Mouse (Mus musculus): ENCODE data around the gene Smim14. TPM values are rescaled to one million over a fixed set of nuclear protein-coding genes. Genes with fewer than 3 reads are reported as not detected.
"Not testable (repeated sequence)": the region's sequence is repeated elsewhere in the genome, so short reads cannot be mapped to it uniquely, and the experiment has no call there.

Gene Smim14
- polyA plus RNA-seq, 1 experiment, result 110 TPM

DNA sequence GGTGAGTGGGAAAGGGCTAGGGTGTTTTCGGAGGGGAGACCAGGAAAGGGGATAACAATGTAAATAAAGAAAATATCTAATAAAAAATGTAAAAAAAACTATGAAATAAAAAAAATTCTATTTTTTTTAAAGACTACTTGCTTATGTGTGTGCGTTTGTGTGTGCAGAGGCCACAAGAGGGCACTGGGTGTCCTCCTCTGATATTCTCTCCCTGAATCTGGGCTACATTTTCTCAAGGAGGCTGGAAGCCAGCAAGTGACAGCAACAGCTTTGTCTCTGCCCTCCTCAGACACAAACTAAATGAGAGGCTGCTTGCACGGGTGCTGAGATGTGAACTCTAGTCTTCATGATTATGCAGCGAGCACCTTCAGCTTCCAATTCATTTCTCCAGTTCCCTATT is 58.8 kb downstream of the Smim14 start:
- no peak for DNase-seq
- Histone ChIP-seq H3K4me3 (ENCODE audit: control insufficient read depth, insufficient read depth, low read length) (no peak overlapping the region), H3K27me3 (ENCODE audit: control insufficient read depth, insufficient read depth, low read length) (no peaks in the 10 kb centered on the region), H3K36me3 (ENCODE audit: control insufficient read depth, insufficient read depth, low read length) (no peaks in the 10 kb centered on the region), H3K4me1 (replicated peaks; ENCODE audit: control insufficient read depth, insufficient read depth, low read length) (no peaks in the 10 kb centered on the region), H3K27ac (ENCODE audit: control insufficient read depth, insufficient read depth, low read length) (no peak overlapping the region)
- WGBS, result 86% methylated on average over 4 of the region's 4 CpGs
- no peak for TF ChIP-seq CTCF (IDR thresholded peaks at IDR 0.05; ENCODE audit: borderline replicate concordance, control insufficient read depth, extremely low read depth, insufficient read depth, low read length, poor library complexity)
- TF ChIP-seq POLR2A (IDR thresholded peaks at IDR 0.05; ENCODE audit: control insufficient read depth, extremely low read depth, insufficient read depth, low read length, poor library complexity), result no peak

DNA sequence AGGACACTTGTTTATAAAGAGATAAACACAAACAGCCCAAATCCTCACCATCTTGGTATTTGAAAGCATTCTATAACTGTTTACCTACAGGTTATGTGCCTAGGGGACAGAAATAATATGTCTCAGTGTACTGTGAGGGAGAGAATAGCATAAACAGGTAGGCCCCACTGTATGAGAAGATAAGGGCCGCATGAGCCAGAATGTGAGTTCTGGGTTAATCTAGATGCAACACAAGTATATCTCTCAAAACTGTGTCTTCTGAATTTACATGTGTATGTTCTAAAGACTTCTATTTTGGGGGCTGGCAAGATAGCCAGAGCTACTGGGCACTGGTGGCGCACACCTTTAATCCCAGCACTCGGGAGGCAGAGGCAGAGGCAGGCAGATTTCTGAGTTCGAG is 60.2 kb downstream of the Smim14 start:
- 98% methylated on average over 4 of the region's 4 CpGs for WGBS
- not testable (repeated sequence) for H3K36me3 ChIP-seq (ENCODE audit: control insufficient read depth, insufficient read depth, low read length); DNase-seq; H3K4me3 ChIP-seq (ENCODE audit: control insufficient read depth, insufficient read depth, low read length); H3K27ac ChIP-seq (ENCODE audit: control insufficient read depth, insufficient read depth, low read length); H3K27me3 ChIP-seq (ENCODE audit: control insufficient read depth, insufficient read depth, low read length); H3K4me1 ChIP-seq (replicated peaks; ENCODE audit: control insufficient read depth, insufficient read depth, low read length)

DNA sequence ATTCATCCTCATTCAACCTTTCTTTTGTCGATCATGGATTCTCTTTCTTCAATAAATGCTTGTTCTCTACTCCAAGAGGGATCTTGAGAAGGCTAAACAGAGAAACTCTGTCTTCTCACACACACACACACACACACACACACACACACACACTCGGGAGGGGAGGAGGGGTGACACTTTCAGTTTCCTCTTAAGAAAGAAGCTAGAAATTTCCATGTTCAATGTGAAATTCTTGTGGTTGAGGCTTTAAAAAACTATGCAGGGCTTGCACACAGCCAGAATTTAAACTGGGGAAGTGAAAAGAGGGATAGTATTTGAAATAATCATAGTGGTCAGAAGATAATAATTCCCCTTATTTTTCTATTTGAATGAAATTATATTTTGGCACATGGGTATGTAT is 61.2 kb downstream of the Smim14 start:
- 16% methylated on average over 2 of the region's 2 CpGs for WGBS
- Histone ChIP-seq H3K36me3 (ENCODE audit: control insufficient read depth, insufficient read depth, low read length) (no peaks in the 10 kb centered on the region), H3K4me3 (ENCODE audit: control insufficient read depth, insufficient read depth, low read length) (no peak overlapping the region), H3K27ac (ENCODE audit: control insufficient read depth, insufficient read depth, low read length) (no peak overlapping the region), H3K4me1 (replicated peaks; ENCODE audit: control insufficient read depth, insufficient read depth, low read length) (no peaks in the 10 kb centered on the region), H3K27me3 (ENCODE audit: control insufficient read depth, insufficient read depth, low read length) (no peaks in the 10 kb centered on the region)
- TF ChIP-seq CTCF (IDR thresholded peaks at IDR 0.05; ENCODE audit: borderline replicate concordance, control insufficient read depth, extremely low read depth, insufficient read depth, low read length, poor library complexity), result no peak
- DNase-seq, result no peak

DNA sequence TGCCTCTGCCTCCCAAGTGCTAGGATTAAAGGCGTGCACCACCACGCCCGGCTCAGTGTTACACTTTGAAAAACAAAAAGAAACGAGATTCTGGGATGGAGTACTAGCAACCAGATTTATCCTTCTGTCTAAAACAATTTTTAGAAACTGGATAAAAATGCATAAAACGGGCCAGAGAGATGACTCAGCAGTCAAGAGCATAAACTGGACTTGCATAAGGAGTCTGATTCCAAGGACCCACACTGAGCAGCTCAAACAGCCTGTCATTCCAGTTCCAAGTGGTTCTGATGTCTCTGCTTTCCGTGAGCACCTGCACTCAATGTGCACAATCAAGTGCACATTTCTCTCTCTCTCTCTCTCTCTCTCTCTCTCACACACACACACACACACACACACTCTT is 67.2 kb downstream of the Smim14 start:
- H3K4me1 ChIP-seq (replicated peaks; ENCODE audit: control insufficient read depth, insufficient read depth, low read length), result no peaks in the 10 kb centered on the region
- WGBS, result 97% methylated on average over 6 of the region's 6 CpGs
- H3K27ac ChIP-seq (ENCODE audit: control insufficient read depth, insufficient read depth, low read length), result no peak overlapping the region
- TF ChIP-seq POLR2A (IDR thresholded peaks at IDR 0.05; ENCODE audit: control insufficient read depth, extremely low read depth, insufficient read depth, low read length, poor library complexity), result no peak
- TF ChIP-seq CTCF (IDR thresholded peaks at IDR 0.05; ENCODE audit: borderline replicate concordance, control insufficient read depth, extremely low read depth, insufficient read depth, low read length, poor library complexity), result no peak
- H3K27me3 ChIP-seq (ENCODE audit: control insufficient read depth, insufficient read depth, low read length), result no peaks in the 10 kb centered on the region
- peaks cover 19% of the 10 kb centered on the region for H3K36me3 ChIP-seq (ENCODE audit: control insufficient read depth, insufficient read depth, low read length)
- DNase-seq, result no peak
- H3K4me3 ChIP-seq (ENCODE audit: control insufficient read depth, insufficient read depth, low read length), result no peak overlapping the region

DNA sequence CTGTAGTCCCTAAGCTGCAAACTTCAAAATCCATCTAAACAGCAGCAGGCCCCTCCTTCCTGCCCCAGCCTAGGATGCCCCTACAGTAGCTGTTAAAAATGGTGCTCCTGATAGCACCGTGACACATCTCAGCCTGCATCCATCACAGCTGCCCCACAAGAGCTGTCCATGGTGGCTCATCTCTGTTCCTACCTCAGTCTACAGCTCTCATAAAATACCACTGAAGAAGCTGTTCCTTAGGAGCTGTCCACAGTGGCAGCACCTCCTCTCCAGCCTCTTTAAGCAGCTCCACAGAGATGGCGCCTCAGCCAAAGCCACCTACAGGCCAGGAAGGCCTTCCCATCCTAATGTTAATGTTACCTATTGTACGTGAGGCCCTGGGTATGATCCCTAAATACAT is 70.1 kb downstream of the Smim14 start:
- no peak overlapping the region for H3K4me3 ChIP-seq (ENCODE audit: control insufficient read depth, insufficient read depth, low read length)
- TF ChIP-seq POLR2A (IDR thresholded peaks at IDR 0.05; ENCODE audit: control insufficient read depth, extremely low read depth, insufficient read depth, low read length, poor library complexity), result no peak
- H3K4me1 ChIP-seq (replicated peaks; ENCODE audit: control insufficient read depth, insufficient read depth, low read length), result no peaks in the 10 kb centered on the region
- peaks cover 19% of the 10 kb centered on the region for H3K36me3 ChIP-seq (ENCODE audit: control insufficient read depth, insufficient read depth, low read length)
- DNase-seq, result no peak
- H3K27ac ChIP-seq (ENCODE audit: control insufficient read depth, insufficient read depth, low read length), result no peak overlapping the region
- 93% methylated on average over 3 of the region's 3 CpGs for whole genome bisulfite sequencing
- H3K27me3 ChIP-seq (ENCODE audit: control insufficient read depth, insufficient read depth, low read length), result no peaks in the 10 kb centered on the region

DNA sequence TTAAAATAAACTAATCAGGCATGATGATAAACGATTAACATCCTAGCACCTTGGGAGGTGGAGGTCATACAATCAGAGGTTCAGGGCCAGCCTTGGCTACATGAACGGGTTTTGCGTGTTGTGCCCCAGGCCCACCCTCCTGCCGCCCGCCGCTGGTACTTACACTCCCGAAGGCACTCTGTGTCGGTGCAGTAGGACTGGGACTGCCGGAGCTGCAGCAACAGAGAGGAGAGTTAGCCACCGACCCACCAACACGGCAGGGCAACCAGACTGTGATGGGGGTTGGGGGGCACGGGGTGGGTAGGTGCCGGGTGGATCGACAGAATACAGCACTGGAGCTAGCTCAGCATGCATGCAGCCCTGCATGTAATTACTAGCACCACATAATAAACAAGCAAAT is 76.6 kb downstream of the Smim14 start:
- Histone ChIP-seq H3K4me3 (ENCODE audit: control insufficient read depth, insufficient read depth, low read length) (no peak overlapping the region), H3K27ac (ENCODE audit: control insufficient read depth, insufficient read depth, low read length) (no peak overlapping the region), H3K27me3 (ENCODE audit: control insufficient read depth, insufficient read depth, low read length) (no peaks in the 10 kb centered on the region), H3K4me1 (replicated peaks; ENCODE audit: control insufficient read depth, insufficient read depth, low read length) (no peaks in the 10 kb centered on the region), H3K36me3 (ENCODE audit: control insufficient read depth, insufficient read depth, low read length) (no peaks in the 10 kb centered on the region; the same call in 1 of the 2 replicates)
- no peak for DNase-seq
- 97% methylated on average over 14 of the region's 14 CpGs for WGBS
- TF ChIP-seq CTCF (IDR thresholded peaks at IDR 0.05; ENCODE audit: borderline replicate concordance, control insufficient read depth, extremely low read depth, insufficient read depth, low read length, poor library complexity), result no peak
- TF ChIP-seq POLR2A (IDR thresholded peaks at IDR 0.05; ENCODE audit: control insufficient read depth, extremely low read depth, insufficient read depth, low read length, poor library complexity), result no peak

DNA sequence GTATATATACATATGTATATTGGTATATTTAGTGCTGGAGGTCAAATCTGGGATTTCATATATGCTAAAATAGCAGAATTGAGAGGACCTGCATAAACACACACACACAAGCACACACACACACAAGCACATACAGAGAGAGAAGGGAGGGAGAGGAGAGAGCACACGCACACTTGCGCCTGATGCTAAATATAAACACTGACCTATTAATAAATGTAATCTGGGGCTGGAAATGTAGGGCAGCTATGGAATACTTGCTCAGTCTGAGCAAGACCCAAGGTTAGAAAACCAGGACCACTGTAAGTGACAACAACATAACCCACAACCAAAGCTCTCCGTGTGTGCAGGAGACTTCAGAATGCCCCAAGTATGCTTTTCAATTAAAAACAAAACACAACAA is 77.5 kb downstream of the Smim14 start:
- DNase-seq, result no peak
- H3K27ac ChIP-seq (ENCODE audit: control insufficient read depth, insufficient read depth, low read length), result no peak overlapping the region
- 100% methylated on average over 3 of the region's 3 CpGs for WGBS
- H3K36me3 ChIP-seq (ENCODE audit: control insufficient read depth, insufficient read depth, low read length), result no peaks in the 10 kb centered on the region; the same call in 1 of the 2 replicates
- H3K4me3 ChIP-seq (ENCODE audit: control insufficient read depth, insufficient read depth, low read length), result no peak overlapping the region
- H3K27me3 ChIP-seq (ENCODE audit: control insufficient read depth, insufficient read depth, low read length), result no peaks in the 10 kb centered on the region
- TF ChIP-seq POLR2A (IDR thresholded peaks at IDR 0.05; ENCODE audit: control insufficient read depth, extremely low read depth, insufficient read depth, low read length, poor library complexity) (no peak), CTCF (IDR thresholded peaks at IDR 0.05; ENCODE audit: borderline replicate concordance, control insufficient read depth, extremely low read depth, insufficient read depth, low read length, poor library complexity) (no peak)
- no peaks in the 10 kb centered on the region for H3K4me1 ChIP-seq (replicated peaks; ENCODE audit: control insufficient read depth, insufficient read depth, low read length)

Measured in thymus, adult 2 months (tissue).